Mouse (Mus musculus): Measurements from ENCODE around the gene Pheta2. TPM values are rescaled to one million over a fixed set of nuclear protein-coding genes. Genes with fewer than 3 reads are reported as not detected.
"Not testable (repeated sequence)": the region's sequence is repeated elsewhere in the genome, so short reads cannot be mapped to it uniquely, and the experiment has no call there.

The Pheta2 gene
- polyA plus RNA-seq, 1 experiment from 2014 or later = 1.6 TPM

DNA sequence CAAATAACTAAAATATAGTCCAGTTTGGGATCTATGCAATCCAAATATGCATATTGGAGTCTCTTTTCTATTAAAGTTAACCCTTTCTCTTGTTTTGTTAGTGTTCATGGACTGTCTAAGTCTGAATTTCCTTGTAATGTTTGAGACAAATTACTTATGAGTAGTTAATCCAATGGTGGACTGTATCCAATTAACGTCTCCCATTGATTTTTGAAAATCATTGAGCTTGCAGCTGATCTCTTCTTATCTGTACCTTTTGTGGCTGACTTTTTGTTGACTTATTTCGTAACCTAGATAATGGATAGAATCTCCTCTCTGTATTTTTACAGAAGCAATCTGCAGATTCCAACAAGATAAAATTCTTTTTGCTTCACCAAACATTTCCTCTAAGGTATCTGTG is 43.7 kb downstream of the Pheta2 start:
- Histone ChIP-seq H3K4me2 (ENCODE audit: low read length) (no peak overlapping the region), H3K27me3 (replicated peaks; ENCODE audit: control insufficient read depth, insufficient read depth, low read length) (no peaks in the 10 kb centered on the region), H3K4me3 (ENCODE audit: low read length) (no peak overlapping the region), H3K9me3 (ENCODE audit: control insufficient read depth, low read length) (no peaks in the 10 kb centered on the region), H3K4me1 (ENCODE audit: control insufficient read depth, insufficient read depth, low read depth, low read length) (peaks cover 7% of the 10 kb centered on the region), H3K9ac (ENCODE audit: low read depth, low read length) (no peak overlapping the region), H3K36me3 (ENCODE audit: control insufficient read depth, insufficient read depth, low read length) (no peaks in the 10 kb centered on the region), H3K27ac (ENCODE audit: low read depth, low read length) (no peak overlapping the region)
- 91% methylated on average over 2 of the region's 2 CpGs for WGBS
- no peak for ATAC-seq

DNA sequence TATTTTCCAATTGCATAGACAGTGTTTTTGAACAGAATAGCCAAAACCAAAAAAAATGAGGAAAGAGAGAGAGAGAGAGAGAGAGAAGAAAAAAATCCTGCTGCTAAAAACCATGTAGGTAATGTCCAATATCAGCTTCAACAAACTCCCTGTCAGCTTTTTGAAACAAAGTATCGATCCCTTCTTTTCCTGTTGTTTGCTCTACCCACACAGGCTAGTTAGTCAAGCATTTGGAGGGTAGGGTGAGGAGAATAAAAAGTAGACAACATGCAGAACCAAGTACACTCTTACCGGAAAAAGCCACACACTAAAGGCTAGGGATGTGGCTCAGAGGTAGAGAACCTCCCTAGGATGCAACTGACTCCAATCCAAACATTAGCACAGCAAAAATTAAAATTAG is 47.0 kb downstream of the Pheta2 start:
- Histone ChIP-seq H3K4me2 (ENCODE audit: low read length) (no peak overlapping the region), H3K27me3 (replicated peaks; ENCODE audit: control insufficient read depth, insufficient read depth, low read length) (no peaks in the 10 kb centered on the region), H3K9ac (ENCODE audit: low read depth, low read length) (no peak overlapping the region), H3K9me3 (ENCODE audit: control insufficient read depth, low read length) (no peaks in the 10 kb centered on the region), H3K4me3 (ENCODE audit: low read length) (no peak overlapping the region), H3K4me1 (ENCODE audit: control insufficient read depth, insufficient read depth, low read depth, low read length) (peaks cover 5% of the 10 kb centered on the region), H3K27ac (ENCODE audit: low read depth, low read length) (no peak overlapping the region), H3K36me3 (ENCODE audit: control insufficient read depth, insufficient read depth, low read length) (no peaks in the 10 kb centered on the region)
- 98% methylated on average over 2 of the region's 2 CpGs for WGBS
- ATAC-seq = no peak

DNA sequence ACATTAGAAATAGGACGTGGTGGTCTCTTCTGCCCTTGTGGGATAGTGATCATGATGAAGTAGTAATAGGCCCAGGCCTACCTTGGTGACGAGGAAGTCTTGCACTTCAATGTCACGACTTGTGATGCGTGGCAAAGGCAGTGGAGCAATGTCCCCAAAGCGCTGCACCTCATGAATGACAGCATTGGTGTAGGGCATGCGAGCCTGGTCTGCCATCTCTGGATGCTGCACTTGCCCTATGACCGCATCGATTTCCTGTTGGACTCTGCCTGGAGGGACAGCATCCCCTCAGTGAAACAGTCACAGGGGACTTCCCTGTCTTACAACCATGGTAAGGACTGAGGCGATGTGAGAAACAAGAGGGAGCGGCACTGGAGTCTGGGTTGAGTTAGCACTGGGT is 51.2 kb downstream of the Pheta2 start:
- H3K4me2 ChIP-seq (ENCODE audit: low read length); H3K9me3 ChIP-seq (ENCODE audit: control insufficient read depth, low read length); H3K9ac ChIP-seq (ENCODE audit: low read depth, low read length); H3K27me3 ChIP-seq (replicated peaks; ENCODE audit: control insufficient read depth, insufficient read depth, low read length); H3K4me3 ChIP-seq (ENCODE audit: low read length); ATAC-seq; H3K36me3 ChIP-seq (ENCODE audit: control insufficient read depth, insufficient read depth, low read length); H3K4me1 ChIP-seq (ENCODE audit: control insufficient read depth, insufficient read depth, low read depth, low read length); H3K27ac ChIP-seq (ENCODE audit: low read depth, low read length): not testable (repeated sequence)
- WGBS = 93% methylated on average over 10 of the region's 10 CpGs

DNA sequence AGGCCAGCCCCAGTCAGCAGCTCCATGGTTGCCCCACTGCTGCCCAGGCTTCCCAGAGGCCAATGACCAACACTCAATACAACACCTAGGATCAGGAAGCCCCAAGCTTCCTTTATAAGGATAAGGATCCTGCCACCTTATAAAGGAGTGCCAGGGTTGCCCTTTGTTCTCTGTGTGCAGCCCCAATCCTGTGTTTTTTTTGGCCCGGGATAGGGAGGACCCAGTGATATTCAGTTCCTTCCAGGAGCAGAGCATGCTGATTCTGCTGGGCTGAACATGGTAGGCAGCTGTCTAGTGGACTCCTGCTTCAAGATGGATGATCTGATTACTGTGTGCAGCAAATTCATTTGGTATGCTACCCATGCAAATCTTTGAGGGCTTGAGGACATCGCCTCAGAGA is 55.2 kb downstream of the Pheta2 start, which contains the start of gene Cyp2d11:
TSS of gene Cyp2d11 (minus strand) at position 101 of the 400 bp plus-strand sequence.
- H3K36me3 ChIP-seq (ENCODE audit: control insufficient read depth, insufficient read depth, low read length); H3K9ac ChIP-seq (ENCODE audit: low read depth, low read length); H3K9me3 ChIP-seq (ENCODE audit: control insufficient read depth, low read length); H3K4me2 ChIP-seq (ENCODE audit: low read length); H3K27me3 ChIP-seq (replicated peaks; ENCODE audit: control insufficient read depth, insufficient read depth, low read length); H3K27ac ChIP-seq (ENCODE audit: low read depth, low read length); ATAC-seq; H3K4me1 ChIP-seq (ENCODE audit: control insufficient read depth, insufficient read depth, low read depth, low read length); H3K4me3 ChIP-seq (ENCODE audit: low read length): not testable (repeated sequence)
- 83% methylated on average over 2 of the region's 2 CpGs for WGBS

Small RNA genes within 50 kb of the gene (microRNA-seq; reads per million reads assigned to microRNA genes)
- not detected for gene Mir7684

Other genes with a start within 250 kb of the Pheta2 start
- gene Ccdc134, start 211.0 kb upstream of the Pheta2 start, polyA plus RNA-seq (2015; fragmentation: Nextera tagmentation; extraction: Ambion mirVana) = 10.6 and 11.9 TPM in 2 replicates
- gene Srebf2, start 191.8 kb upstream of the Pheta2 start, polyA plus RNA-seq (2015; fragmentation: Nextera tagmentation; extraction: Ambion mirVana) = 179 and 196 TPM in 2 replicates
- 3.4 and 4.2 TPM in 2 replicates for gene Shisa8, start 126.1 kb upstream of the Pheta2 start, polyA plus RNA-seq (2015; fragmentation: Nextera tagmentation; extraction: Ambion mirVana)
- 0.10 and 0.31 TPM in 2 replicates for gene Tnfrsf13c, start 114.6 kb upstream of the Pheta2 start, polyA plus RNA-seq (2015; fragmentation: Nextera tagmentation; extraction: Ambion mirVana)
- 20.0 and 24.0 TPM in 2 replicates for gene Cenpm, start 94.2 kb upstream of the Pheta2 start, polyA plus RNA-seq (2015; fragmentation: Nextera tagmentation; extraction: Ambion mirVana)
- gene 1500009C09Rik, start 86.5 kb upstream of the Pheta2 start, polyA plus RNA-seq (2015; fragmentation: Nextera tagmentation; extraction: Ambion mirVana) = 16.7 and 20.3 TPM in 2 replicates
- 321 and 348 TPM in 2 replicates for gene Sept3, start 64.0 kb upstream of the Pheta2 start, polyA plus RNA-seq (2015; fragmentation: Nextera tagmentation; extraction: Ambion mirVana)
- 0.10 TPM in 1 of 2 replicates, not detected in the other for gene Wbp2nl, start 40.0 kb upstream of the Pheta2 start, polyA plus RNA-seq (2015; fragmentation: Nextera tagmentation; extraction: Ambion mirVana)
- 32.8 and 32.9 TPM in 2 replicates for gene Naga, start within 50 bp of the Pheta2 start, polyA plus RNA-seq (2015; fragmentation: Nextera tagmentation; extraction: Ambion mirVana)
- gene Smdt1, start within 50 bp of the Pheta2 start, polyA plus RNA-seq (2015; fragmentation: Nextera tagmentation; extraction: Ambion mirVana) = 354 and 397 TPM in 2 replicates
- 345 and 392 TPM in 2 replicates for gene Ndufa6, start 15.4 kb downstream of the Pheta2 start, polyA plus RNA-seq (2015; fragmentation: Nextera tagmentation; extraction: Ambion mirVana)
- gene Cyp2d22, start 41.3 kb downstream of the Pheta2 start, polyA plus RNA-seq (2015; fragmentation: Nextera tagmentation; extraction: Ambion mirVana) = 3.3 TPM in 2 replicates
- not detected in 2 replicates for gene Cyp2d11, start 55.1 kb downstream of the Pheta2 start, polyA plus RNA-seq (2015; fragmentation: Nextera tagmentation; extraction: Ambion mirVana)
- gene Cyp2d10, start 68.3 kb downstream of the Pheta2 start, polyA plus RNA-seq (2015; fragmentation: Nextera tagmentation; extraction: Ambion mirVana) = not detected in 2 replicates
- gene Cyp2d9, start 94.5 kb downstream of the Pheta2 start, polyA plus RNA-seq (2015; fragmentation: Nextera tagmentation; extraction: Ambion mirVana) = not detected in 2 replicates
- gene Cyp2d12, start 216.1 kb downstream of the Pheta2 start, polyA plus RNA-seq (2015; fragmentation: Nextera tagmentation; extraction: Ambion mirVana) = not detected in 2 replicates